Mouse (Mus musculus) liver, postnatal 0 days (tissue): ENCODE measurements at regions not wholly inside any gene's neighbourhood (a gene's known extent, or its start where the extent isn't known, plus 50 kb on each side); places are given as distances from the start of the nearest gene placed in this dataset.

Experiments
- CTCF ChIP-seq: sonication (generic); IDR thresholded peaks from 2 replicates; pipeline ENCODE4 v1.5.1; 2016; ENCODE audit warnings: antibody characterized with exemption, low read depth
- EP300 ChIP-seq: IDR thresholded peaks from 2 replicates; pipeline ENCODE4 v1.6.1; 2016; ENCODE audit warnings: antibody characterized with exemption, low read depth, mild to moderate bottlenecking

DNA sequence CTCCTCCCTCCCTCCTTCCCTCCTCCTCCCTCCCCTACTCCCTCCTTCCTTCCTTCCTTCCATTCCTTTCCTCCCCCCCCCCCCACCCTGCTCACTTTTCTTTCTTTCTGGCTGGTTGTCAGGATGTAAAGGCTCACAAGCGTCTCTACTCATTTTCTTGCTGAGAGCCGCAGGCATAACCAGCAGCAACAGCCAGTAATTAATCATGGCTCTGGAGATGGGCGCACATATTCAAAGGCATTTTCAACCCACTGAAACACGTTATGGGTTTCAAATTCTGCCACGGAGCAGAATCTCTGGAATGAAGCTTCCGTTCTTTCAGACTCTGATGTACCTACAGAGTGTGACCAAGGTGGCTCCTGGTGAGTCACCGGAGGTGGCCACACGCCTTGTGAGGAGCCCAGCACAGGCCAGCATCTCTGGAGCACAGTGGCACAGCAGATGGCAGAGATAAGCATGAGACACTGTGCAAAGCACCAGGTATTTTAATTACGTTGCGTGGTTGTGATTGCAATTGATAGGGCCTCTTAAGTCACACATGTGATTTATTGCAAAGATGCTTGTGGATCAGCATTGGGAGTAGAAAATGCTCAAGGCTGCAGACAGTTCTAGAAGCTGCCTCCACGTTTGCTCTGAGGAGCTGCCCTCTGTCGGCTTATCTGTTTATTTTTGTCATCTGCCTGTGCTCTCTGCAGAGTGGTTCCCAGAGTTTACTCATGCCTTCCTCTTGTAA is 236.0 kb downstream of the Mtx2 start:
- TF ChIP-seq EP300 (no peak), CTCF (no peak)
